Mouse (Mus musculus) forebrain, embryonic 10.5 days (tissue): ENCODE measurements around the gene Rnasek. TPM values are rescaled to one million over a fixed set of nuclear protein-coding genes. Genes with fewer than 3 reads are reported as not detected.

Source experiments
- DNase-seq: peaks from one replicate; pipeline ENCODE4 v3.0.0-alpha.2; 2017; ENCODE audit warnings: low spot score; ENCODE audit errors: extremely low spot score
- H3K27ac ChIP-seq: fragments of 300-500 bp; sonication (generic); 2 replicates; pipeline ENCODE4 v1.5.1; 2016; ENCODE audit warnings: mild to moderate bottlenecking
- H3K27me3 ChIP-seq: fragments of 300-500 bp; sonication (generic); 2 replicates; pipeline ENCODE4 v1.6.1; 2016; ENCODE audit warnings: mild to moderate bottlenecking; ENCODE audit not compliant: poor library complexity, severe bottlenecking
- H3K36me3 ChIP-seq: fragments of 300-500 bp; sonication (generic); replicated peaks from 2 replicates; pipeline ENCODE4 v1.6.1; 2016; ENCODE audit warnings: mild to moderate bottlenecking, moderate library complexity
- H3K4me1 ChIP-seq: fragments of 300-500 bp; sonication (generic); 2 replicates; pipeline ENCODE4 v1.6.1; 2016
- H3K4me3 ChIP-seq: fragments of 300-500 bp; sonication (generic); 2 replicates; pipeline ENCODE4 v1.5.1; 2016; ENCODE audit warnings: mild to moderate bottlenecking, moderate library complexity
- H3K9me3 ChIP-seq: fragments of 300-500 bp; sonication (generic); 2 replicates; pipeline ENCODE4 v1.6.1; 2016; ENCODE audit warnings: mild to moderate bottlenecking, moderate library complexity
- WGBS: fragments of 180-500 bp; shearing (Covaris S2); methylation state at CpG from one replicate; pipeline ENCODE4 v1.1.7; 2016; 5-methylcytosine and 5-hydroxymethylcytosine counted together
- polyA plus RNA-seq: library from polyadenylated mRNA; unstranded; fragments of >200 nt; fragmentation: Nextera tagmentation; extraction: Ambion mirVana; gene quantifications from 2 replicates; pipeline ENCODE4 v1.2.1, GENCODE M21; 2016

Gene Rnasek
- polyA plus RNA-seq, 1 experiment from 2014 or later: 92.7 TPM

GRCm38 (mm10) chr11:70233016-70233415 lies 6.6 kb downstream of the Rnasek start:
- Histone ChIP-seq H3K27me3 (peaks cover 42% of the 10 kb centered on the region), H3K4me1 (peaks cover 73% of the 10 kb centered on the region), H3K9me3 (no peaks in the 10 kb centered on the region), H3K36me3 (peaks cover 25% of the 10 kb centered on the region), H3K4me3 (peak overlapping the region; percentile 50), H3K27ac (peak overlapping the region; percentile 87)
- DNase-seq: no peak
- WGBS: 47% methylated on average over 8 of the region's 8 CpGs

- H3K4me3 ChIP-seq: peak overlapping the region; percentile 50
- no peaks in the 10 kb centered on the region for H3K9me3 ChIP-seq
- peaks cover 75% of the 10 kb centered on the region for H3K4me1 ChIP-seq
- 8% methylated on average over 9 of the region's 10 CpGs for WGBS
- peak overlapping the region; percentile 87 for H3K27ac ChIP-seq
- peaks cover 25% of the 10 kb centered on the region for H3K36me3 ChIP-seq
- peaks cover 46% of the 10 kb centered on the region for H3K27me3 ChIP-seq
- DNase-seq: no peak
Observed at GRCm38 (mm10) chr11:70232546-70232945, 7.1 kb downstream of the Rnasek start.

GRCm38 (mm10) chr11:70230239-70230727 lies 9.4 kb downstream of the Rnasek start:
- peak overlapping the region; percentile 74 for H3K27ac ChIP-seq
- H3K36me3 ChIP-seq: peaks cover 15% of the 10 kb centered on the region
- peak overlapping the region; percentile 39 for H3K4me3 ChIP-seq
- peak; percentile 86 for DNase-seq
- H3K27me3 ChIP-seq: peaks cover 69% of the 10 kb centered on the region
- 2% methylated on average over 32 of the region's 32 CpGs for WGBS
- no peaks in the 10 kb centered on the region for H3K9me3 ChIP-seq
- peaks cover 76% of the 10 kb centered on the region for H3K4me1 ChIP-seq

- WGBS: 3% methylated on average over 39 of the region's 39 CpGs
- no peak for DNase-seq
Observed at GRCm38 (mm10) chr11:70229260-70230010, 10.2 kb downstream of the Rnasek start, which contains the start of gene Bcl6b. Bcl6b (minus strand) TSS chr11:70229798.

GRCm38 (mm10) chr11:70228828-70229227 lies 10.8 kb downstream of the Rnasek start:
- H3K27ac ChIP-seq: peak overlapping the region; percentile 74
- H3K9me3 ChIP-seq: no peaks in the 10 kb centered on the region
- WGBS: under 1% methylated on average over 19 of the region's 19 CpGs
- H3K4me3 ChIP-seq: peak overlapping the region; percentile 39
- peak; percentile 81 for DNase-seq
- peaks cover 67% of the 10 kb centered on the region for H3K4me1 ChIP-seq
- H3K27me3 ChIP-seq: peaks cover 83% of the 10 kb centered on the region
- H3K36me3 ChIP-seq: peaks cover under 1% of the 10 kb centered on the region; the same call in 1 of the 2 replicates

More at GRCm38 (mm10) chr11:70229260-70230010, 10.2 kb downstream of the Rnasek start, which contains the start of gene Bcl6b:
- H3K4me3 ChIP-seq: peak within 1 kb of the TSS; percentile 39
- H3K27ac ChIP-seq: peak within 1 kb of the TSS; percentile 74
- no peaks in the 10 kb centered on the region for H3K9me3 ChIP-seq
- H3K4me1 ChIP-seq: peaks cover 73% of the 10 kb centered on the region
- H3K36me3 ChIP-seq: peaks cover 6% of the 10 kb centered on the region
- H3K27me3 ChIP-seq: peaks cover 77% of the 10 kb centered on the region

- Histone ChIP-seq H3K4me1 (peaks cover 56% of the 10 kb centered on the region), H3K4me3 (peak overlapping the region; percentile 39; the same call in 1 of the 2 replicates), H3K36me3 (no peaks in the 10 kb centered on the region), H3K27me3 (peaks cover 89% of the 10 kb centered on the region), H3K27ac (no peak overlapping the region), H3K9me3 (no peaks in the 10 kb centered on the region)
- DNase-seq: no peak
- 85% methylated on average over 4 of the region's 4 CpGs for WGBS
Observed at GRCm38 (mm10) chr11:70227661-70228245, 11.9 kb downstream of the Rnasek start.

GRCm38 (mm10) chr11:70227126-70227525 lies 12.5 kb downstream of the Rnasek start:
- no peak overlapping the region for H3K27ac ChIP-seq
- no peaks in the 10 kb centered on the region for H3K36me3 ChIP-seq
- H3K27me3 ChIP-seq: peaks cover 92% of the 10 kb centered on the region
- peak overlapping the region; percentile 39 for H3K4me3 ChIP-seq
- H3K4me1 ChIP-seq: peaks cover 54% of the 10 kb centered on the region
- 43% methylated on average over 5 of the region's 5 CpGs for WGBS
- H3K9me3 ChIP-seq: no peaks in the 10 kb centered on the region
- no peak for DNase-seq

- 3% methylated on average over 18 of the region's 18 CpGs for WGBS
- peak overlapping the region; percentile 35; the same call in 1 of the 2 replicates for H3K27ac ChIP-seq
Observed at GRCm38 (mm10) chr11:70226602-70226890, 13.1 kb downstream of the Rnasek start.

GRCm38 (mm10) chr11:70225798-70226601 lies 13.6 kb downstream of the Rnasek start:
- H3K4me1 ChIP-seq: peaks cover 63% of the 10 kb centered on the region
- H3K9me3 ChIP-seq: no peaks in the 10 kb centered on the region
- peak overlapping the region; percentile 39 for H3K4me3 ChIP-seq
- H3K36me3 ChIP-seq: no peaks in the 10 kb centered on the region
- peak; percentile 23 for DNase-seq
- H3K27me3 ChIP-seq: peaks cover 87% of the 10 kb centered on the region
- WGBS: 17% methylated on average over 27 of the region's 27 CpGs
- H3K27ac ChIP-seq: peak overlapping the region; percentile 35; the same call in 1 of the 2 replicates

More at GRCm38 (mm10) chr11:70226602-70226890, 13.1 kb downstream of the Rnasek start:
- Histone ChIP-seq H3K4me1 (peaks cover 57% of the 10 kb centered on the region), H3K36me3 (no peaks in the 10 kb centered on the region), H3K27me3 (peaks cover 92% of the 10 kb centered on the region), H3K9me3 (no peaks in the 10 kb centered on the region), H3K4me3 (peak overlapping the region; percentile 39)
- DNase-seq: no peak

- Histone ChIP-seq H3K27ac (no peak overlapping the region), H3K36me3 (peaks cover under 1% of the 10 kb centered on the region; the same call in 1 of the 2 replicates), H3K4me3 (no peak overlapping the region), H3K27me3 (peaks cover 79% of the 10 kb centered on the region), H3K9me3 (no peaks in the 10 kb centered on the region), H3K4me1 (peaks cover 64% of the 10 kb centered on the region)
- 87% methylated on average over 9 of the region's 9 CpGs for WGBS
- DNase-seq: no peak
Observed at GRCm38 (mm10) chr11:70223724-70224123, 15.9 kb downstream of the Rnasek start.

- Histone ChIP-seq H3K4me3 (peak overlapping the region; percentile 65), H3K4me1 (peaks cover 54% of the 10 kb centered on the region), H3K27ac (peak overlapping the region; percentile 90), H3K27me3 (peaks cover 79% of the 10 kb centered on the region), H3K36me3 (peaks cover 19% of the 10 kb centered on the region), H3K9me3 (no peaks in the 10 kb centered on the region)
- WGBS: 10% methylated on average over 14 of the region's 14 CpGs
- no peak for DNase-seq
Observed at GRCm38 (mm10) chr11:70221603-70222500, 17.8 kb downstream of the Rnasek start.
